Mouse (Mus musculus): ENCODE data around the gene Gpsm3. TPM values are rescaled to one million over a fixed set of nuclear protein-coding genes. Genes with fewer than 3 reads are reported as not detected.

Gene Gpsm3
- total RNA-seq, 2 experiments from 2014 or later, result 4.9 to 21.8 TPM

DNA sequence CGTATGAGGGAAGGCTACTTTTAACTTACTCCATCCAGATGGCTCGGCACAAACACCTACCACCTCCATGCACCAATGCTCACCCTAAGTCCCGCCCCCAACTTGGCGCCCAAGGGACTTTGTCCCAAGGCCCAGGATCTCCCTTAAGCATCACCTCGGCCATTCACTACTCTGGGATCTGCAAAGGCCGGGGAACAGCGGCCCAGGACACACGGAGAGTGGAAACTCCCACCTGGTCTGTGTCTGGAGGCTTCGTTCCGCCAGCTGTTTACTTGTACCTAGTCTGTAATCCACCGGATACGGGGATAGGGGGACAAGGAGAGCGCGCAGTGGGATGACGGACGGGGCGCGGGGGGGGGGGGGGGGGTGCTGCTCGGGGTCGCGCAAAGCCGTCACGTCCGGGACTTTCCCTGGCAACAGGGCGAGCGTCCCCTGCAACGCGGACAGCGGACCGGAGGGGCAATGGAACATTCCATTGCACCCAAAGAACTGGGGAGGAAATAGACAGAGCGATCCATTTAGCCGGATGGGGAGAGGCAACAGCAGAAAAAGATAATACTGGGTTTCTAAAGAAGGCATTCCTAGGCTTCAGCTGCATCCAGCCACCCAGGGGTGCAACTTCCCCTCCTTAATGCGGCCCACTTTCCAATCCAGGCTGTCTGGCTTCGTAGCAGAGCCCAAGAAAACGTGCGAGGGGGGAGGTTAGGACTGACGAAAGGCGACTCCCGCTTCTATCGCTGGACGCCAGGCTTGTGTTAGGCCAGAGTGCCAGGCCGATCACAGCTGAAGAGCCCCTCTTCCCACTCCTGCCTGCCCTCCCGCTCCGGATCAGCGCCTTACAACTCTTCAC is 37.7 kb downstream of the Gpsm3 start:
- ATAC-seq (replicated peaks; ENCODE audit: low FRiP score, poor library complexity, severe bottlenecking), result peak; percentile 61

DNA sequence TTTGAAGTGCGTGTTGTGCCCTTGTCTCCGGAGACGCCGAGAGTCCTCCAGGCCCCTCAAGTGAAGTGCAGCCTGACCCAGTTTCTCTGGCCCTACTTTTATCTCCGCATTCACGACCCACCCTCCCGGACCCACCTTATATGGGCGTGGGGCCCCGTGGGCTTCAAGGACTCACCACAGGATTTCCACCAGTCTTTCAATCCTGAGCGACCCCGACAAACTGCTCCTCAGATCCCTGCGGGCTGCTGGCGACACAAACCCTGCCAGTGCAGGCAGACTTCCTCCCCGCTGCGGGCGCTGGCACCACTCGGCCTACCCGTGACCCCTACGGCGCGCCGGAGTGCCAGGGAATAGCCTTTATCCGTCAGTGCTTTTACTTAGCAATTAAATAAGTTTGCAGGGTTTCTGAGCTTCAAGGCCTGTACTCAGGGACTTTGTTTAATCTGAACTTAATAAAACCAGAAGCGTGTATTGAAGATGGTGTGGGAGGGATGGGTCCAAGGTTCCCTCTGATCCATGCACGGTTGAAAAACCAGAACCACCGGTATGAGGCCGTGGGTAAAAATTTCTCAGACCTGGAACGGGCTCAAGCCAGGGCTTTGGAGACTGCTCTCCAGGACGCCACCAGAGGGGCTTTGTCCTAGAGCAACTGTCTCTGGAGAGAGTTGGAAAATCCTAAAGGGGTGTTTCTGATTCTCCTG is 38.5 kb downstream of the Gpsm3 start, which contains the start of gene Ppt2:
TSS of gene Ppt2 (minus strand) at position 568 of the 701 bp plus-strand sequence.
- no peak for ATAC-seq (replicated peaks; ENCODE audit: low FRiP score, poor library complexity, severe bottlenecking)

GRCm38 (mm10) chr17:34628644-34628967 is 39.0 kb downstream of the Gpsm3 start:
- ATAC-seq (replicated peaks; ENCODE audit: low FRiP score, poor library complexity, severe bottlenecking), result no peak

DNA sequence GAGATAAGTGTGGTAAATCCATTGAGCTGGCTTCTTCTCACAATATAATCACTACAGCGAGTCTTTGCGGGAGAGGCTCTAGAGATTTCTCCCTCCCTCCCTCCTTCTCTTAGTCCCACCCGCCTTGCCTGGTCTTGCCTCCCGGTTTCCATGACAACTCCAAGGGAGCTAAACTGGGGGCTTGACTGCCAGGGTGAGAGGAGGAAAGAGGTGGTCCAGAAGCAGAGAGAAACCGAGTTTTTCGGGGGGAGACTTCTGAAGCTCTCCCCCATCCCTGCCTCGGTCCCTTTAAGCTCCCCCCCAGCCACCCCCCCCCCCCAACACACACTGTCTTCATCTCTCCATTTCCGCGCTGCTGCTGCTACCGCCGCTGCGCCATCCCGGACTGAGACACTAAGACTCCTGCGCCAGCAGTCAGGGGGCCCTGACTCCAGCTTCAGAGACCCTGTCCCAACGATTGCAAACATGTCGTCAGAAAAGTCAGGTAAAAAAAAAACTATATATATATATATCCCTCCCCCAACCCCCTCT is 39.7 kb downstream of the Gpsm3 start, which contains the start of gene Prrt1:
TSS of gene Prrt1 (plus strand) at position 313 of the 531 bp plus-strand sequence.
- no peak for ATAC-seq (replicated peaks; ENCODE audit: low FRiP score, poor library complexity, severe bottlenecking)

- ATAC-seq (replicated peaks; ENCODE audit: low FRiP score, poor library complexity, severe bottlenecking), result no peak
Observed at GRCm38 (mm10) chr17:34629796-34630603, 40.4 kb downstream of the Gpsm3 start.

GRCm38 (mm10) chr17:34630761-34631301 is 41.2 kb downstream of the Gpsm3 start:
- ATAC-seq (replicated peaks; ENCODE audit: low FRiP score, poor library complexity, severe bottlenecking), result no peak

GRCm38 (mm10) chr17:34631647-34632046 is 42.0 kb downstream of the Gpsm3 start:
- ATAC-seq (replicated peaks; ENCODE audit: low FRiP score, poor library complexity, severe bottlenecking), result no peak

GRCm38 (mm10) chr17:34632261-34632691 is 42.7 kb downstream of the Gpsm3 start:
- ATAC-seq (replicated peaks; ENCODE audit: low FRiP score, poor library complexity, severe bottlenecking), result 0 out of 2 replicates have a peak, but pooled peaks have one; percentile 44

DNA sequence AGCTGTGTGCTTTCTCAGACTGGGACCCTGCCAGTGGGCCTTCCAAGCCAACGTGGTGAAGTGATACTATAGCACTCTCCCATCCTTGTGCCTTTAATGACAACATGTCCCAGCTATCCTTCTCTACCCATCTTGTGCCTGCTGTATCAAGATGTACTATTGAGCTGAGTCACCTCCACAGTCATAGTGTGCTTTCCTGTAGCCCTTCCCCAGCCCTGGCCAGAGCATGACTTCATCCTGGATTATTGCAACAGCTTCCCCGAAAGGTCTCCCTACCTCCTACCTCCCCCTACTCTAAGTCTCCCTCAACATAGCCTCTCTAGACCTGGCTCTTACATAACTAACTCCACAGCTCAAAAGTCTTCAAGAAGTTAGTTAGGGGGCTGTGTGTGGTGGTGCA is 46.1 kb downstream of the Gpsm3 start:
- ATAC-seq (replicated peaks; ENCODE audit: low FRiP score, poor library complexity, severe bottlenecking), result no peak

DNA sequence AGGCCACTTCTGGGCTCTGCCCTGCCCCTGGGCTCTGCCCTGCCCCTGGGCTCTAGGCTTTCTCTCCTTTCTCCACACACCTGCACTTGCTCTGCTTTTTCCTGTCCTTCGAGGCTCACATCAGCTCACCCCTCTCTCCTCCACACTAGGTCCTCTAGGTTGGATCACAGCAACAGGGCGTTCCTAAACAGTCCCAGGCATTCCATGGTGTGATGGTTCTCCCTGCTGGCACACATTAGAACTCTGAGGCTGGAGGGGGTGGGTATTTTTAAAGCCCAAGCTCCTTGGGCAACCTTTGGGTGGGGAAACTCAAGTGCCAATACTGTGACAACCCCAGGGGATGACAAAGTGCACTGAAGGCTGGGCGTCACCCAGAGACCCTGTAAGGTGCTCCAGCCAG is 47.9 kb downstream of the Gpsm3 start:
- no peak for ATAC-seq (replicated peaks; ENCODE audit: low FRiP score, poor library complexity, severe bottlenecking)

DNA sequence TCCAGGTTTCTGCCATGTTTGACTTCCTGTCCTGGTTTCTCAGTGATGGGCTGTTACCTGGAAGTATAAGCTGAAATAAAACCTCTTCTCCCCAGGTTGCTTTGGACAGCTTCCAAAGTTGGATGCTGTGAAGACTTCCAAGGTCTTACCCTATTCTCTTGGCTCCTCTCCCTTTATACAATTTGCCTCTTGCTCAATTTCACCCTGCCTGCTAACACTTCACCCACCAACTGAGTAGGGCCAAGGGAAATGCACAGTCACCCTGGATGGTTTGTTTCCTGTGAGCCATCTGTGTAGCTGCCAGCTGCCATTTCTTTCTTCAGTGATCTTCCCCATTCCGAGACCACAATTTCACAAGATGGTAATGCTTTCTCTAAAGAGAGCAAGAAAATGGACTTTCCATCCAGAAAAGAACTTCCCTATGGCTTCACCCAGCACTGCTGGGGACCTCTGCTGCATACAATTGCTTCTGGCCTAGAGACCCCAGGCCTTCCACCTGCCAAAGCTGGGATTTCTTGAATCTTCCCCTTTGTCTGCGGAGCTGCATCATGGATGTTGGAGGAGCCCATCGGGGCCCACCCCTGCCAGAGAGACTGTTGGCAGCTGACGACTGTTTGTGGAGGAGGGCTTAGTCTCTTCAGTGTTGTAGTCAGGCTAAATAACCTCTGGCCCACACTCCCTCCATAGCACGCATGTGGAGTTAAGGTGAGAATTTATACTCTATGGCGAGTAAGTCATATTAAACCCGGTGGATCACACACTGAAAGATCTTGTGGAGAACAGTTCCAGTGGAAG is 50.1 kb downstream of the Gpsm3 start:
- no peak for ATAC-seq (replicated peaks; ENCODE audit: low FRiP score, poor library complexity, severe bottlenecking)

DNA sequence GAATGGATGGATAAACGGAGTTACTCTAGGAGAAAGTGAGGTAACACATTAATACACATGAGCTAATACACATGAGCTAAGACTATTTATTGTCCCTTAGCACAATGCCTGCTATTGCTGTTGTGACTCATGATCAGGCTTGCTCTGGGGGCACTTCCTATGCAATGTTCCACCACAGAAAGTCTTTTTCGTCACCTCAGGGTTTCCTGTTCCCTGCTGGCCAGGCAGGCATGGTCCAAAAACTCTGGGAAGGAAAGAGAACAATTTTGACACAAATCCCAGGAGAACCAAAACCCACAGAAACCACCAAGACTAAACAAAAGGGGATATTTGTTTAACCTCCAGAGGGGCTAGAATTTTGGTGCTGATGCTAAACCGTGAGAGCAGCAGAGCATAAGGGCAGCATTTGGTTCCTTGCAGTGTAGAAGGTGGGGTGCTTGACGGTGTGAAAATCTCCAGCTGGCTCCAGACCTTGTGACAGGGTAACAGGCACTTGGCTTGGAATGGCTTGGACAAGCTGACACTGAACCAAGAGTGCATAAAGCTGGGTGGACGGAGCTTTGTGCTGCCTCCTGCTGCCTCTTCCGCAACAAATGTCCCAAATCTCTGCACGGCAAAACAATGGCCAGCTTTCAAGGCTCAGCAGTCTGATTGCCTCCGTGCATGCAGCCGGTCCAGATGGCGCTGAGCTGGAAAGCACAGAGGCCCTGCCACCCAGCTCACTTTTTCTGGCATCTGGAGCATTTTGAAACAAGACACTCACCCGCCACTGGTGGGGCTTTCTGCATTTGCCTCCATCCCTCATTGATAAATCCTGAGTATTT is 51.4 kb downstream of the Gpsm3 start:
- no peak for ATAC-seq (replicated peaks; ENCODE audit: low FRiP score, poor library complexity, severe bottlenecking)

Other genes starting within 250 kb of the Gpsm3 start
- not detected in 2 replicates for gene Btnl2, start 235.0 kb upstream of the Gpsm3 start, total RNA-seq (2015; ENCODE audit: low replicate concordance)
- gene Btnl2, start 235.0 kb upstream of the Gpsm3 start, total RNA-seq (2017; ENCODE audit: low replicate concordance), result not detected in 2 replicates
- not detected in 2 replicates for gene Btnl1, start 212.7 kb upstream of the Gpsm3 start, total RNA-seq (2015; ENCODE audit: low replicate concordance)
- gene Btnl1, start 212.7 kb upstream of the Gpsm3 start, total RNA-seq (2017; ENCODE audit: low replicate concordance), result not detected in 2 replicates
- not detected in 2 replicates for gene BC051142, start 191.0 kb upstream of the Gpsm3 start, total RNA-seq (2015; ENCODE audit: low replicate concordance)
- not detected in 2 replicates for gene BC051142, start 191.0 kb upstream of the Gpsm3 start, total RNA-seq (2017; ENCODE audit: low replicate concordance)
- gene Btnl4, start 112.5 kb upstream of the Gpsm3 start, total RNA-seq (2015; ENCODE audit: low replicate concordance), result not detected in 2 replicates
- 0.51 TPM in 1 of 2 replicates, not detected in the other for gene Btnl4, start 112.5 kb upstream of the Gpsm3 start, total RNA-seq (2017; ENCODE audit: low replicate concordance)
- gene Btnl6, start 72.5 kb upstream of the Gpsm3 start, total RNA-seq (2015; ENCODE audit: low replicate concordance), result not detected in 2 replicates
- 0.39 and 0.61 TPM in 2 replicates for gene Btnl6, start 72.5 kb upstream of the Gpsm3 start, total RNA-seq (2017; ENCODE audit: low replicate concordance)
- under 0.01 TPM in 1 of 2 replicates, not detected in the other for gene Notch4, start 25.5 kb upstream of the Gpsm3 start, total RNA-seq (2015; ENCODE audit: low replicate concordance)
- not detected in 2 replicates for gene Notch4, start 25.5 kb upstream of the Gpsm3 start, total RNA-seq (2017; ENCODE audit: low replicate concordance)
- gene Pbx2, start 1.5 kb downstream of the Gpsm3 start, total RNA-seq (2015; ENCODE audit: low replicate concordance), result 8.3 and 9.2 TPM in 2 replicates
- 8.7 and 19.7 TPM in 2 replicates for gene Pbx2, start 1.5 kb downstream of the Gpsm3 start, total RNA-seq (2017; ENCODE audit: low replicate concordance)
- gene Ager, start 8.1 kb downstream of the Gpsm3 start, total RNA-seq (2015; ENCODE audit: low replicate concordance), result 0.84 and 1.1 TPM in 2 replicates
- gene Ager, start 8.1 kb downstream of the Gpsm3 start, total RNA-seq (2017; ENCODE audit: low replicate concordance), result 1.7 TPM in 1 of 2 replicates, not detected in the other
- 39.4 and 63.8 TPM in 2 replicates for gene Rnf5, start 13.9 kb downstream of the Gpsm3 start, total RNA-seq (2015; ENCODE audit: low replicate concordance)
- 16.6 and 24.9 TPM in 2 replicates for gene Rnf5, start 13.9 kb downstream of the Gpsm3 start, total RNA-seq (2017; ENCODE audit: low replicate concordance)
- gene Agpat1, start 14.5 kb downstream of the Gpsm3 start, total RNA-seq (2015; ENCODE audit: low replicate concordance), result 12.6 and 17.3 TPM in 2 replicates
- 8.0 and 10.3 TPM in 2 replicates for gene Agpat1, start 14.5 kb downstream of the Gpsm3 start, total RNA-seq (2017; ENCODE audit: low replicate concordance)
- 3.2 TPM in 1 of 2 replicates, not detected in the other for gene Egfl8, start 26.2 kb downstream of the Gpsm3 start, total RNA-seq (2015; ENCODE audit: low replicate concordance)
- not detected in 2 replicates for gene Egfl8, start 26.2 kb downstream of the Gpsm3 start, total RNA-seq (2017; ENCODE audit: low replicate concordance)
- 6.7 and 13.0 TPM in 2 replicates for gene Ppt2, start 38.7 kb downstream of the Gpsm3 start, total RNA-seq (2015; ENCODE audit: low replicate concordance)
- gene Ppt2, start 38.7 kb downstream of the Gpsm3 start, total RNA-seq (2017; ENCODE audit: low replicate concordance), result 3.2 and 4.0 TPM in 2 replicates
- gene Prrt1, start 39.7 kb downstream of the Gpsm3 start, total RNA-seq (2015; ENCODE audit: low replicate concordance), result not detected in 2 replicates
- gene Prrt1, start 39.7 kb downstream of the Gpsm3 start, total RNA-seq (2017; ENCODE audit: low replicate concordance), result not detected in 2 replicates
- 2.5 TPM in 1 of 2 replicates, not detected in the other for gene Fkbpl, start 55.0 kb downstream of the Gpsm3 start, total RNA-seq (2015; ENCODE audit: low replicate concordance)
- gene Fkbpl, start 55.0 kb downstream of the Gpsm3 start, total RNA-seq (2017; ENCODE audit: low replicate concordance), result 2.6 and 4.9 TPM in 2 replicates
- 5.4 and 8.3 TPM in 2 replicates for gene Atf6b, start 57.3 kb downstream of the Gpsm3 start, total RNA-seq (2015; ENCODE audit: low replicate concordance)
- 2.6 and 5.0 TPM in 2 replicates for gene Atf6b, start 57.3 kb downstream of the Gpsm3 start, total RNA-seq (2017; ENCODE audit: low replicate concordance)
- not detected in 2 replicates for gene Tnxb, start 80.7 kb downstream of the Gpsm3 start, total RNA-seq (2015; ENCODE audit: low replicate concordance)
- gene Tnxb, start 80.7 kb downstream of the Gpsm3 start, total RNA-seq (2017; ENCODE audit: low replicate concordance), result not detected in 2 replicates
- 0.36 TPM in 1 of 2 replicates, not detected in the other for gene C4b, start 154.1 kb downstream of the Gpsm3 start, total RNA-seq (2015; ENCODE audit: low replicate concordance)
- gene C4b, start 154.1 kb downstream of the Gpsm3 start, total RNA-seq (2017; ENCODE audit: low replicate concordance), result under 0.01 and 2.1 TPM in 2 replicates
- gene Cyp21a1, start 214.8 kb downstream of the Gpsm3 start, total RNA-seq (2015; ENCODE audit: low replicate concordance), result not detected in 2 replicates
- gene Cyp21a1, start 214.8 kb downstream of the Gpsm3 start, total RNA-seq (2017; ENCODE audit: low replicate concordance), result not detected in 2 replicates
- gene Stk19, start 247.1 kb downstream of the Gpsm3 start, total RNA-seq (2015; ENCODE audit: low replicate concordance), result 12.6 and 18.0 TPM in 2 replicates
- gene Stk19, start 247.1 kb downstream of the Gpsm3 start, total RNA-seq (2017; ENCODE audit: low replicate concordance), result 20.5 and 22.2 TPM in 2 replicates
- 49.4 and 52.0 TPM in 2 replicates for gene Dxo, start 247.2 kb downstream of the Gpsm3 start, total RNA-seq (2015; ENCODE audit: low replicate concordance)
- 13.4 and 26.7 TPM in 2 replicates for gene Dxo, start 247.2 kb downstream of the Gpsm3 start, total RNA-seq (2017; ENCODE audit: low replicate concordance)